Mouse (Mus musculus) bone marrow, adult 2 months (tissue): ENCODE measurements around the gene Me1.

Experiments used
- CTCF ChIP-seq: fragments of 200-500 bp; IDR thresholded peaks from 2 replicates; pipeline ENCODE4 v1.5.1; 2011; ENCODE audit warnings: low read length, control low read depth; ENCODE audit not compliant: control insufficient read depth, insufficient read depth
- POLR2A ChIP-seq: fragments of 200-500 bp; IDR thresholded peaks from 2 replicates; pipeline ENCODE4 v1.6.1; 2011; ENCODE audit warnings: low read depth, mild to moderate bottlenecking, control low read depth, low read length, borderline replicate concordance; ENCODE audit not compliant: control insufficient read depth

DNA sequence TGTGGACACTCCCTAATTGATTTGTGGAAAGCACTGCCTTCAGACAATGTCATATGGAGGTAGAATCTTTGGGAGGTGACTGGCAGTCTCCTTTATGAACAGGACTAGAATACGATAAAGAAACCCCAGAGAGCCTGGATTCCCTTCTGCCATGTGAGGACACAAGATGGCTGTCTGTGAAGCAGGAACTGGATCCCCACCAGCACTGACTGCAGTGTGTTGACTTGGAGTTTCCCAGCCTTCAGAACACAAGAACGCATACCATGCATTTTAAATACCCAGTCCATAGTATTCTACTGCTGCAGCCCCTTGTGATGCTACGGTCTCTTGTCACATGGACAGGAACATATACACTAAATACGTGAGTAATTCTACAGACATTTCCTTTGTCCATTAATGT, 13.5 kb downstream of the Me1 start:
- TF ChIP-seq POLR2A: no peak
- TF ChIP-seq CTCF: no peak
